In the genomic region with DNA sequence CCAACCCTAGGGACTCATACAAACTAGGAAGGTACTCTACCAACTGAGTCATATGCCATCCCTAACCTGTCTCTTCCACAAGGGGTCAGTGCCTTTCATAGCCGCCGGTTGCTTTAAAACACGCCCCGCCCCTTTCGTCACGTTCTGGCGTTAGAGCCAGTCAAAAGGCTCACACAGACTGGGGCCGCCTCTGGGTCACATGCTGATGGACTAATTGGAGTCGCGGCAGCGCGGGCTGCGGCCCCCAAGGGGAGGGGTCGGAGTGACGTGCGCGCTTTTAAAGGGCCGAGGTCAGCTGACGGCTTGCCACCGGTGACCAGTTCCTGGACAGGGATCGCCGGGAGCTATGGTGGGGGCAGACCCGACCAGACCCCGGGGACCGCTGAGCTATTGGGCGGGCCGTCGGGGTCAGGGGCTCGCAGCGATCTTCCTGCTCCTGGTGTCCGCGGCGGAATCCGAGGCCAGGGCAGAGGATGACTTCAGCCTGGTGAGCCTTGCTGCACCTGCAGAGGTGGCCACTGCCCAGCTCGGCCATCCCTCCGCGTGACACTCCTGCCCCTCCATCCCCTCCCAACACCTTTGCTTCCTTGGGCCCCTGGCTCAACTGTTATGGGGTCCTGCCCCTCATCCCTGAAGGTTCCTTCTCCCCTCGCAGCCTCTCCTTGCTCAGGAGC, we compare ENCODE assay signal across 8 mouse cellular contexts. TPM values are rescaled to one million over a fixed set of nuclear protein-coding genes. Genes with fewer than 3 reads are reported as not detected.
DNase-seq lines count a peak whose midpoint lies in the region; ATAC-seq and TF ChIP-seq lines count a peak whose summit lies in the region.

A gene (plus strand): TSS at position 193 of the 674 bp plus-strand sequence.

- H3K9ac ChIP-seq in heart, embryonic 12.5 days, result peak within 1 kb of the TSS; percentile 79
- H3K9ac ChIP-seq in kidney, postnatal 0 days (ENCODE audit: low read depth, low read length), result peak within 1 kb of the TSS; percentile 73
- H3K9ac ChIP-seq in liver, embryonic 11.5 days (ENCODE audit: low read depth, low read length), result peak within 1 kb of the TSS; percentile 82
- H3K9ac ChIP-seq in stomach, embryonic 14.5 days (replicated peaks; ENCODE audit: low read depth, low read length), result peak within 1 kb of the TSS; percentile 54

- peak; percentile 87 for TF ChIP-seq CTCF in kidney, postnatal 0 days (IDR thresholded peaks at IDR 0.05; ENCODE audit: low read depth)

- peak; percentile 93 for ATAC-seq in erythroid progenitor cell, adult 5-6 weeks (replicated peaks; ENCODE audit: low FRiP score, poor library complexity, severe bottlenecking)
- peak; percentile 98 for ATAC-seq in heart, embryonic 12.5 days (ENCODE audit: insufficient number of reproducible peaks, low FRiP score)
- ATAC-seq in kidney, postnatal 0 days (replicated peaks; ENCODE audit: low FRiP score, low read depth), result peak; percentile 96
- peak; percentile 95 for ATAC-seq in liver, embryonic 11.5 days (replicated peaks; ENCODE audit: low FRiP score)
- ATAC-seq in stomach, embryonic 14.5 days (ENCODE audit: insufficient number of reproducible peaks, insufficient read depth, low FRiP score, low read depth), result peak; percentile 96

- DNase-seq in CD4-positive helper T cell, adult 2 months (ENCODE audit: low read depth, low spot score), result peak; percentile 97
- DNase-seq in brain, embryonic 18.5 days (ENCODE audit: low read depth, low spot score), result peak; percentile 96
- DNase-seq in kidney, postnatal 0 days (ENCODE audit: low spot score), result peak; percentile 100
- peak; percentile 93 for DNase-seq in liver, embryonic 11.5 days (ENCODE audit: low spot score)
- DNase-seq in naive thymus-derived CD4-positive, alpha-beta T cell, adult 2 months (ENCODE audit: low read depth), result peak; percentile 97

- H3K36me3 ChIP-seq in heart, embryonic 12.5 days, result peaks cover 21% of the 10 kb centered on the region
- H3K36me3 ChIP-seq in kidney, postnatal 0 days (ENCODE audit: insufficient read depth, low read length), result peaks cover 4% of the 10 kb centered on the region; the same call in 1 of the 2 replicates
- H3K36me3 ChIP-seq in liver, embryonic 11.5 days (ENCODE audit: control insufficient read depth, insufficient read depth, low read length), result no peaks in the 10 kb centered on the region; the same call in 1 of the 2 replicates
- H3K36me3 ChIP-seq in stomach, embryonic 14.5 days (ENCODE audit: control insufficient read depth, insufficient read depth, low read length), result no peaks in the 10 kb centered on the region

- H3K9me3 ChIP-seq in heart, embryonic 12.5 days (replicated peaks), result no peaks in the 10 kb centered on the region
- no peaks in the 10 kb centered on the region for H3K9me3 ChIP-seq in kidney, postnatal 0 days (replicated peaks; ENCODE audit: low read length)
- H3K9me3 ChIP-seq in liver, embryonic 11.5 days (ENCODE audit: control insufficient read depth, low read length), result no peaks in the 10 kb centered on the region
- no peaks in the 10 kb centered on the region for H3K9me3 ChIP-seq in stomach, embryonic 14.5 days (ENCODE audit: control insufficient read depth, low read depth, low read length)

- peak within 1 kb of the TSS; percentile 15; the same call in 1 of the 2 replicates for H3K27ac ChIP-seq in heart, embryonic 12.5 days (ENCODE audit: poor library complexity, severe bottlenecking)
- H3K27ac ChIP-seq in kidney, postnatal 0 days, result peak within 1 kb of the TSS; percentile 63
- peak within 1 kb of the TSS; percentile 28; the same call in 1 of the 2 replicates for H3K27ac ChIP-seq in liver, embryonic 11.5 days (ENCODE audit: low read depth, low read length)
- H3K27ac ChIP-seq in stomach, embryonic 14.5 days (ENCODE audit: low read length), result no peak within 1 kb of the TSS

- peaks cover 19% of the 10 kb centered on the region for H3K4me1 ChIP-seq in heart, embryonic 12.5 days (replicated peaks)
- H3K4me1 ChIP-seq in kidney, postnatal 0 days (replicated peaks; ENCODE audit: insufficient read depth, low read length), result peaks cover 15% of the 10 kb centered on the region; the same call in 1 of the 2 replicates
- peaks cover 15% of the 10 kb centered on the region for H3K4me1 ChIP-seq in liver, embryonic 11.5 days (replicated peaks; ENCODE audit: control insufficient read depth, insufficient read depth, low read length)
- H3K4me1 ChIP-seq in stomach, embryonic 14.5 days (ENCODE audit: control insufficient read depth, insufficient read depth, low read length), result no peaks in the 10 kb centered on the region

- under 1% methylated on average over 38 of the region's 38 CpGs for WGBS in heart, embryonic 12.5 days
- under 1% methylated on average over 38 of the region's 38 CpGs for WGBS in kidney, postnatal 0 days
- under 1% methylated on average over 38 of the region's 38 CpGs for WGBS in liver, embryonic 11.5 days
- WGBS in stomach, embryonic 14.5 days, result under 1% methylated on average over 38 of the region's 38 CpGs

- H3K4me3 ChIP-seq in heart, embryonic 12.5 days, result peak within 1 kb of the TSS; percentile 70
- H3K4me3 ChIP-seq in kidney, postnatal 0 days (replicated peaks; ENCODE audit: low read depth, low read length), result peak within 1 kb of the TSS; percentile 64
- H3K4me3 ChIP-seq in liver, embryonic 11.5 days (ENCODE audit: low read depth, low read length), result peak within 1 kb of the TSS; percentile 67
- peak within 1 kb of the TSS; percentile 71 for H3K4me3 ChIP-seq in stomach, embryonic 14.5 days (ENCODE audit: low read depth, low read length)

- peak within 1 kb of the TSS; percentile 90 for H3K4me2 ChIP-seq in heart, embryonic 12.5 days
- peak within 1 kb of the TSS; percentile 97 for H3K4me2 ChIP-seq in kidney, postnatal 0 days (ENCODE audit: low read length)
- H3K4me2 ChIP-seq in liver, embryonic 11.5 days, result peak within 1 kb of the TSS; percentile 97
- H3K4me2 ChIP-seq in stomach, embryonic 14.5 days (replicated peaks; ENCODE audit: low read depth, low read length), result peak within 1 kb of the TSS; percentile 98

- H3K27me3 ChIP-seq in heart, embryonic 12.5 days (replicated peaks), result no peaks in the 10 kb centered on the region
- no peaks in the 10 kb centered on the region for H3K27me3 ChIP-seq in kidney, postnatal 0 days (ENCODE audit: insufficient read depth, low read length)
- H3K27me3 ChIP-seq in liver, embryonic 11.5 days (replicated peaks; ENCODE audit: control insufficient read depth, insufficient read depth, low read length), result no peaks in the 10 kb centered on the region
- no peaks in the 10 kb centered on the region for H3K27me3 ChIP-seq in stomach, embryonic 14.5 days (ENCODE audit: control insufficient read depth, insufficient read depth, low read length)

RNA-seq across cellular contexts. Expression of the gene that starts here (rescaled TPM):
- 3.8 and 5.0 TPM in 2 replicates for total RNA-seq in erythroid progenitor cell, adult 5-6 weeks (2015; ENCODE audit: low replicate concordance)
- 3.9 and 5.1 TPM in 2 replicates for total RNA-seq in erythroid progenitor cell, adult 5-6 weeks (2017; ENCODE audit: low replicate concordance)
- 20.8 and 21.5 TPM in 2 replicates for polyA plus RNA-seq in heart, embryonic 12.5 days (2016; fragmentation: Nextera tagmentation; extraction: Ambion mirVana)
- 92.0 and 101 TPM in 2 replicates for polyA plus RNA-seq in kidney, postnatal 0 days (2015; fragmentation: Nextera tagmentation; extraction: Ambion mirVana)
- 24.4 and 26.4 TPM in 2 replicates for polyA plus RNA-seq in liver, embryonic 11.5 days (2014; fragmentation: Nextera tagmentation; extraction: Ambion mirVana)
- polyA plus RNA-seq in stomach, embryonic 14.5 days (2014; fragmentation: Nextera tagmentation; extraction: Ambion mirVana), result 15.1 and 16.2 TPM in 2 replicates
